Mouse (Mus musculus) neural tube, postnatal 0 days (tissue): ENCODE results near the gene Mpp5. TPM values are rescaled to one million over a fixed set of nuclear protein-coding genes. Genes with fewer than 3 reads are reported as not detected.

Experiments
- polyA plus RNA-seq: library from polyadenylated mRNA; unstranded; fragments of >200 nt; fragmentation: Nextera tagmentation; extraction: Ambion mirVana; gene quantifications from 2 replicates; pipeline ENCODE4 v1.2.1, GENCODE M21; 2015

Mpp5 gene
- 14.5 and 15.3 TPM in 2 replicates for polyA plus RNA-seq

GRCm38 (mm10) chr12:78748557-78749377, at the start of gene Mpp5:
Mpp5 (plus strand) TSS chr12:78748907.

GRCm38 (mm10) chr12:78861496-78862253, 113.0 kb downstream of the Mpp5 start, which contains the start of the genes Atp6v1d and Eif2s1:
Atp6v1d (minus strand) TSS chr12:78861638.
Eif2s1 (plus strand) TSS chr12:78861819.

Other genes starting within 250 kb of the Mpp5 start
- 0.57 TPM in 1 of 2 replicates, not detected in the other for gene Fam71d, start 57.4 kb upstream of the Mpp5 start, polyA plus RNA-seq
- gene Atp6v1d, start 112.7 kb downstream of the Mpp5 start, polyA plus RNA-seq: 143 and 147 TPM in 2 replicates
- gene Eif2s1, start 112.9 kb downstream of the Mpp5 start, polyA plus RNA-seq: 101 and 102 TPM in 2 replicates
- 2.5 and 2.8 TPM in 2 replicates for gene Plek2, start 158.1 kb downstream of the Mpp5 start, polyA plus RNA-seq